Mouse (Mus musculus) inflammation-experienced regulatory T-cells, adult 6 months (primary cell): ENCODE data around the gene Selenbp1. TPM values are rescaled to one million over a fixed set of nuclear protein-coding genes. Genes with fewer than 3 reads are reported as not detected.
A peak's percentile ranks its signal among the peaks of the same experiment; 100 is the strongest.
"Not testable (repeated sequence)": the region's sequence is repeated elsewhere in the genome, so short reads cannot be mapped to it uniquely, and the experiment has no call there.

ENCODE experiments used
- ATAC-seq: one replicate; pipeline ENCODE4 v1.8.0; 2017
- polyA plus RNA-seq, 3 experiments: library from polyadenylated mRNA; unstranded; fragments of 100-300 nt; shearing (Covaris generic); gene quantifications; one replicate each; pipeline ENCODE4 v1.2.1; 2017

Selenbp1 gene
- 1 to 10 TPM in 2 of 3 experiments, under 1 TPM in 1; 0.36 to 2.2 (median 1.5) TPM for polyA plus RNA-seq

GRCm38 (mm10) chr3:94932809-94933564, at the start of gene Selenbp1:
TSS of gene Selenbp1 (plus strand) at chr3:94933056.
- ATAC-seq, result no peak

DNA sequence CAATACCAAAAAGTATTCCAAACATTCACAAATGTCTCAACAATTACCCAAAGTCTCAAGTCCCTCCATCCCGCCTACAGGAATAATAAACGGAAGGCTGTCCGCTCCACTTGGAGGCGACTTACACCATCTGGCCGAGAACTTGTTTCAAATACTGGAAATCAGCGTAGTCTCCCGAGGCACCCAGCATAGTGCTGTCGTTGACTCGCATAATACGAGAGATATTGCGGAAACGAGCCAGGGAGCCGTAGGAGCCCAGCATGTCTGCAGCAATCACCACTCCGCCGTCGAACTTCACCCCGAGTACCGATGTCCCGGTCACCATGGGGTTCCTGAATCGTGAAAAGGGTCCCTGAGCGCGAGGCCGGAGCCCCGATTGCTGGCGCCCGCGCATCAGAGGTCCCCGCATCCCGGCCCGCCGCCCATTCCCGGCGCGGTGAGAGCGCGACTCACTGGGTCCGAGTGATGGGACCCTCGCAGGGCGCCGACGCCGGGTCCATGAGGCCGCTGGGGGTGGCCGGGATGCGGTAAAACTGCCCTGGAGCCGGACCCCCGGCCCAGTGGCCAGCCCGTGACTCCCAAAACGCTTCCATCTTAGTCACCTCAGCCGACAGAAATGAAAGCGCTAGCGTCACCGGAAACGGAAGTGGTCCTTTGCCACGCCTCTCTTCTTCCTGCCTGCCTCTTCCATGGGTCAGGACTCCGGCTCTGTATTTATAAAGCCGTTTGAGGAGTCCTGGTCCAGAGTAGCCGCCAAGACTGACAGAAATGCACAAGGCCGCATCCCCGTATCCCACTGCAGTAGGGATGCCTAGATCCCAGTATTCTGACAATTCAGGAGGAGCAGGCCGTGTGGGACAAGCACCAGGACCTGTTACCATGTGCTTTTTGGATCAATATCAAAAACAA, 46.3 kb upstream of the Selenbp1 start, which contains the start of gene Psmb4:
Gene Psmb4 (minus strand): TSS at position 646 of the 909 bp plus-strand sequence.
- peak; percentile 97 for ATAC-seq

GRCm38 (mm10) chr3:94888595-94888994, 44.3 kb upstream of the Selenbp1 start:
- no peak for ATAC-seq

- no peak for ATAC-seq
Observed at GRCm38 (mm10) chr3:94894076-94894475, 38.8 kb upstream of the Selenbp1 start.

DNA sequence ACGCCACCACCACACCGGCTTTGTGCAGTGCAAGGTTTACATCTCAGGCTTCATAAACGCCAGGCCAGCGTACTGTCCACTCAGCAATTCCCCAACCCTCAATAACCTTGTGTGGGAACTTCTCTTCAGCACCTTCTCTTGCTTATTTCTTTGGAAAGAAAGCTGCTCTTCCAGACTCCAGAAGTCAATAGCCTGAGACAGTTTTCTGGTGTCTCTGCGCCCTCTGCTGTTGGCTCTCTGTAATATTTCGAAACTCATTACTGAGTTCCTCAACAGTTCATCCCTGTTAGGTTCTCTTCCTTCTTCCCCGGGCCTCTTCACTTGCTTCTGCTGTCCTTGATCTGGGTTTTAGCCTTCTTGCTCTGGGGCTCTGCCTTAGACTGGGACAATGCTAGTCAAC, 30.1 kb upstream of the Selenbp1 start:
- no peak for ATAC-seq

DNA sequence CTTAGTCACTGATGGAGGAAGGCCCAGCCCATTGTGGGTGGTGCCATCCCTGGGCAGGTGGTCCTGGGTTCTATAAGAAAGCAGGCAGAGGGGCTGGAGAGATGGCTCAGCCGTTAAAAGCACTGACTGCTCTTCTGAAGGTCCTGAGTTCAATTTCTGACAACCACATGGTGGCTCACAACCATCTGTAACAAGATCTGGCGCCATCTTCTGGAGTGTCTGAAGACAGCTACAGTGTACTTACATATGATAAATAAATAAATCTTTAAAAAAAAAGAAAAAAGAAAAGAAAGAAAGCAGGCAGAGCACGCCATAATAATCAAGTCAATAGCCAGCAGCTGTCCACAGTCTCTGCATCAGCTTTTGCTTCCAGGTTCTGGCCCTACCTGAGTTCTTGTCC, 28.1 kb upstream of the Selenbp1 start:
- not testable (repeated sequence) for ATAC-seq

- no peak for ATAC-seq
Observed at GRCm38 (mm10) chr3:94906482-94906881, 26.4 kb upstream of the Selenbp1 start.

DNA sequence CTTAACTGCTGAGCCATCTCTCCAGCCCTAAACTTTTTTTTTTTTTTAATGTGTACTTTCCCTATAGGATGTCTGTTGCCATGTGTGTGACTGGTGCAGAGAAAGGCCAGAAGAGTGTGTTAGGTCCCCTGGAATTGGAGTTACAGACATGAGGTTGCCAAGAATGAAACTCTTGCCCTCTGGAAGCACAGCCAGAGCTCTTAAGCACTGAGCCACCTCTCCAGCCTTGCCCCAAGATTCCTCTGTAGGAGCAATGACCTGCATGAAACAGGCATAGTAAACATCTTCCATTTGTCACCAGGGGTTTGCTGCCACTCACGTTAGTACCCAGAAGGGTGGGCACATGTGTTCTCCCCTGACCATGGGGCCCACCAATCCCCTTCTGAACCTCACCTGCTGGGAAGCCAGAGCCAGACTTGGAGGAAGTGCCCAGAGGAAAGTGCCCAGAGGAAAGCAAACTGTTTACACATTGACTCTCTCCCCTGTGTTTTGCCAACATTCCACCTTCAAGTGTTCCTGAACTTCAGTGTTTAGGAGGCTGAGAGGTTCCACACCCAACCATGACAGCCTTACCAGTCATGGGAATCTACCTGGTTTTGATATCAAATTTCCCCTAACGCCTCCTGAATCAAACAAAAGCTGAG, 21.7 kb upstream of the Selenbp1 start:
- no peak for ATAC-seq

- ATAC-seq, result no peak
Observed at GRCm38 (mm10) chr3:94913801-94914200, 19.1 kb upstream of the Selenbp1 start.

DNA sequence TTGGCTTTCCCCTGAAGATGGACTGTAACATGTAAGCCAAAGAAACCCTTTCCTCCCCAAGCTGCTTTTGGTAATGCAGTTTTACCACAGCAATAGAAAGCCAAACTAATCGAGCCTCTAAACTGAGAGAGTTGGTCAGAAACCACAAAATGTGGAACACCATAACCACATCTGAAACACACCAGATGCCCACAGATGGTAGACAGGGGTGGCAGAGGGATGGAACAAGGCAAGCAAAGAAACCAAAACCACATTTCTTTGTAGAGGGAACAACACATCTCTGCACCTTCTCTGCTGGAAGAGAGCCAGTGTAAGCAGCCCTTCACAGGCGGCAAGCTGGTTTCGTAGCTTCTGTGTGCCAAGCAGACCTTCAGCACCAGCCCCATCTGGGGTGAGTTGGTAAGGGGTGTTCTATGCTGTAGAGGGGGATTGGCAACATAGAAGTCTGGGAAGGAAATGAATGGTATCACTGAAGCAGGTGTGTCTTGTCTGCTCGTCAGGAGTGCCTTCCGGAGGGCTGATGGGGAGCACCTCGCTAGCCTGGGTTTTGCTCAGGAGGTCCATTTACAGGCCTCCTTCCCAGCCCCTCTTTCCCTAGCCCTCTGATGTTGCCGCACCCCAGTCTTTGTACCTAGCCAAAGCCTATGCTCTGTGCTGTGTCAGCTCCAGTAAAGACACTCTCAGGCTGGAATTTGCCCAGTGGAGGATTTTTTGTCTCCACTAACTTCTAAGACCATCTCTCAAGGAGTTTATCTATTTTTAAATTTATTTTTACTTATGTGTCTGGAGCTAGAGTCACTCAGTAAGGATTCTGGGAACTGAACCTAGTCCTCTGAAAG, 16.7 kb upstream of the Selenbp1 start:
- ATAC-seq, result no peak

GRCm38 (mm10) chr3:94917816-94918361, 15.0 kb upstream of the Selenbp1 start:
- no peak for ATAC-seq

- no peak for ATAC-seq
Observed at GRCm38 (mm10) chr3:94918845-94919244, 14.0 kb upstream of the Selenbp1 start.

- ATAC-seq, result no peak
Observed at GRCm38 (mm10) chr3:94921104-94921503, 11.8 kb upstream of the Selenbp1 start.

DNA sequence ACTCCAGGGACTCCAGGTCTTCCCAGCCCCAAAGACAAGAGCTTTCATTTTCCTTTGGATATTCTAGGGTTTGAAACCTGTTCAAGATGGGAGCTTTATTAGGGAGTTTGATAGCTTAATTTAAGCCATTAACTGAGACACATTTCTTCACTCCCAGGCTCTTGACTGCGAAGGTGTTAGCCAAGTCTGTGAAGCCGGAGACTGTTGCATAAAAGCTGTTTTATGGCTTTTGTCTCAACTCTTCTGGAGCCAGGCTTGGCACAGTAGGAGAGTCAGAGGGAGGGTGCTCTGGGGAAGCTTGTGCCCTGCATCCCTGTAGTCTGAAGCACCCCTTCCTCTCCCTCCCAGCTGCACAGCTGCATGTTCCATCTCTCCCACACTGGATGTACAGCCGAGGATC, 10.5 kb upstream of the Selenbp1 start:
- ATAC-seq, result no peak

GRCm38 (mm10) chr3:94924688-94925087, 8.2 kb upstream of the Selenbp1 start:
- ATAC-seq, result no peak

DNA sequence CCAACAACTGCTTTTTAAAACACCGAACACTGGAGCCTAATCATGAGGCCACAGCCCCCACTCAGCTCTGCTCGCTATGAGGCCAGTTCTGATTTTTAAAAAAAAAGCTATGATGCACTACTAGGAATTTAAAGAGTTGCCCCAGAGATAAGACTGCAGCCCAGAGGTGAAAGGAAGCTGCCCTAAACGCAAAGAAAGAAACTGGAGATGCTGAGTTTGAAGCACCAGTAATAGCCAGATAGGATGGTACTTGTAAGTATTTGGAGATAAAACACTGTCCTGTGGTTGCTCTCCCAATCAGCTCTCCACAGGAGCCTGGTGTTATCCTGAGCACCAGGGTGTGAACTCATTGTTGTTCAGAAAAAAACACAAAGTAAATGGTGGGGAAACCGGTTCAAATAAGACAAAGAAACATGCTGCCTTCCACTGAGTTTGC, 6.5 kb upstream of the Selenbp1 start:
- not testable (repeated sequence) for ATAC-seq

GRCm38 (mm10) chr3:94928979-94929378, 3.9 kb upstream of the Selenbp1 start:
- ATAC-seq, result not testable (repeated sequence)

DNA sequence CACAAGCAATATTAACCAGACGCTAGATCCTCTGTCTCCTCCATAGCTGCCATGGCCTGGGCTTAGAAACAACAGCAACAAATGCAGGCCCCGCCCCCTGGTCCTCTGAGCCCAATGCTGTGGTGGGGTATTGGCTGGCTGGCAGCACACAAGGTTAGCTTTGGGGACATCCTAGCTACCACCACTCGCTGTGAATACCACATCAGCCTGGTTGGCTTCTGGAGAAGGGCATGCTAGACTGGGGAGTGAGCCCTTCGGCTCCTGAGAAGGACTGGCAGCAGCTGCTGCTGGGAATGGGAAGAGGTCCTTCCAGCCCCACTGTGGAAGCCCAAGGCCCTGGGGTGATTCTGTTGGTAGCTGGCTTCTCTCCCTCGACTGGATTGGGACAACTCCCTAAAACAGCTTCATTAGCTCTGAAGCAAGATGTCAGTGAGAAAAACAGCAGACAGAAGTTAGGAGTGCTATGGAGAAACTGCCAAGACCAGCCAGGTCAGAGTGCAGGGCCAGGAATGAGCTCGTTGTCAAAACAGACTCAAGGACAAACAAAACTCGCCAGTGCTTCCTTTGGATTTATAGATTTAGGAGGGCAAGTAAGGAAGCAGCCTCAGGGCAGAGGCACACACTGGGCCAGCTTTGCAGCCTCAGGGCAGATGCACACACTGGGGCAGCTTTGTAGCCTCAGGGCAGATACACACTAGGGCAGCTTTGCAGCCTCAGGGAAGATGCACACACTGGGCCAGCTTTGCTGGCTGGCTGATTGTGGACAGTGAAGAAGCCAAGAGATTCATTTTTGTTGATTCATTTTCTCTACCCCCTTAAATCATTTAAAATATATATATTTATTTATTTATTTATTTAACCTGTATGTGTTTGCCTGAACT, 2.2 kb upstream of the Selenbp1 start:
- not testable (repeated sequence) for ATAC-seq

DNA sequence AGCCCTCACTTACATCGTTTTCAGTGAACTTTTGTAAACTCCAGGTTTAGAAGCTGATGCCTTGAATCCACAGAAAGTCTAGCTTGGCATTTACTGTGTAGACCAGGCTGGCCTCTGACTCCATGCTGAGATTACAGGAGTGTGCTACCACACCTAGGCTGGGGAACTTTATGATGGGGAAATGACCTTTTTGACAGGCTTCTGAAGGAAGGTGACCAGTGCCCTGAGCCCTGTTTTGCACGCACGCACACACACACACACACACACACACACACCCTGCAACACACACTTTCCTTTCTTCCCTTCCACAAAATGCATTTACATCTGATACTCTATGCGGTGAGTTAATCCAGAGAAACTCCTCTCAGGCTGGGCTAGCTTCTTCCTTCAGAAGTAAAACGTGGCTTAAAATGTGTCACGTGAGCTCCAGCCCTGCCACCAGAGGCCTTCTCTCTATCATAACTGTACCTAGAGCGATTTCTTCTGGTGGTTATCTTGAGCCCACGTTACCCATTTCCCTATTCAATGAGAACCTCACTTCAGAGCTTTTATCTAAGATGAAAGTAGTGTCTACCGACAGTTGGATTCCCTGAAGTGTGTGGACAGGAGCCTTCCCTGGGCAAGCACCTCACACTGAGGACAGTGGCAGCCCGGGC, 1.3 kb upstream of the Selenbp1 start:
- not testable (repeated sequence) for ATAC-seq

- not testable (repeated sequence) for ATAC-seq
Observed at GRCm38 (mm10) chr3:94932279-94932678, 577 bp upstream of the Selenbp1 start.
